Mouse (Mus musculus): Measurements from ENCODE around the gene Ptprd. TPM values are rescaled to one million over a fixed set of nuclear protein-coding genes. Genes with fewer than 3 reads are reported as not detected.

The Ptprd gene
- polyA plus RNA-seq, 1 experiment = 108 TPM

- TF ChIP-seq CTCF (IDR thresholded peaks at IDR 0.05; ENCODE audit: borderline replicate concordance, insufficient read depth, low read depth, low read length) (no peak), POLR2A (IDR thresholded peaks at IDR 0.05; ENCODE audit: borderline replicate concordance, insufficient read depth, low read length) (no peak)
- H3K27ac ChIP-seq (ENCODE audit: insufficient read depth, low read length) = no peak overlapping the region
Measured at GRCm38 (mm10) chr4:78082744-78083143, 129.0 kb downstream of the Ptprd start.

GRCm38 (mm10) chr4:78077499-78077898, 134.3 kb downstream of the Ptprd start:
- DNase-seq = no peak
- TF ChIP-seq POLR2A (IDR thresholded peaks at IDR 0.05; ENCODE audit: borderline replicate concordance, insufficient read depth, low read length) (no peak), CTCF (IDR thresholded peaks at IDR 0.05; ENCODE audit: borderline replicate concordance, insufficient read depth, low read depth, low read length) (no peak)
- H3K4me1 ChIP-seq (ENCODE audit: control insufficient read depth, insufficient read depth, low read length) = no peaks in the 10 kb centered on the region
- H3K27ac ChIP-seq (ENCODE audit: insufficient read depth, low read length) = no peak overlapping the region
- H3K4me3 ChIP-seq (replicated peaks; ENCODE audit: insufficient read depth, low read depth, low read length) = no peak overlapping the region
- H3K27me3 ChIP-seq (ENCODE audit: control insufficient read depth, insufficient read depth, low read length) = no peaks in the 10 kb centered on the region

More at GRCm38 (mm10) chr4:78082744-78083143, 129.0 kb downstream of the Ptprd start:
- DNase-seq = no peak
- Histone ChIP-seq H3K4me3 (replicated peaks; ENCODE audit: insufficient read depth, low read depth, low read length) (no peak overlapping the region), H3K4me1 (ENCODE audit: control insufficient read depth, insufficient read depth, low read length) (no peaks in the 10 kb centered on the region), H3K27me3 (ENCODE audit: control insufficient read depth, insufficient read depth, low read length) (no peaks in the 10 kb centered on the region)

- Histone ChIP-seq H3K27ac (ENCODE audit: insufficient read depth, low read length) (no peak overlapping the region), H3K27me3 (ENCODE audit: control insufficient read depth, insufficient read depth, low read length) (no peaks in the 10 kb centered on the region), H3K4me3 (replicated peaks; ENCODE audit: insufficient read depth, low read depth, low read length) (no peak overlapping the region), H3K4me1 (ENCODE audit: control insufficient read depth, insufficient read depth, low read length) (no peaks in the 10 kb centered on the region)
- no peak for TF ChIP-seq CTCF (IDR thresholded peaks at IDR 0.05; ENCODE audit: borderline replicate concordance, insufficient read depth, low read depth, low read length)
- no peak for TF ChIP-seq POLR2A (IDR thresholded peaks at IDR 0.05; ENCODE audit: borderline replicate concordance, insufficient read depth, low read length)
- WGBS = 93% methylated on average over 1 of the region's 1 CpGs
- DNase-seq = no peak
Measured at GRCm38 (mm10) chr4:78077087-78077486, 134.7 kb downstream of the Ptprd start.

GRCm38 (mm10) chr4:78038401-78038800, 173.4 kb downstream of the Ptprd start:
- WGBS = 55% methylated on average over 5 of the region's 5 CpGs

GRCm38 (mm10) chr4:78002065-78002464, 209.7 kb downstream of the Ptprd start:
- DNase-seq = no peak
- 32% methylated on average over 1 of the region's 1 CpGs for WGBS
- Histone ChIP-seq H3K27me3 (ENCODE audit: control insufficient read depth, insufficient read depth, low read length) (no peaks in the 10 kb centered on the region), H3K4me1 (ENCODE audit: control insufficient read depth, insufficient read depth, low read length) (no peaks in the 10 kb centered on the region), H3K4me3 (replicated peaks; ENCODE audit: insufficient read depth, low read depth, low read length) (no peak overlapping the region), H3K27ac (ENCODE audit: insufficient read depth, low read length) (no peak overlapping the region)
- TF ChIP-seq CTCF (IDR thresholded peaks at IDR 0.05; ENCODE audit: borderline replicate concordance, insufficient read depth, low read depth, low read length) (no peak), POLR2A (IDR thresholded peaks at IDR 0.05; ENCODE audit: borderline replicate concordance, insufficient read depth, low read length) (no peak)

More at GRCm38 (mm10) chr4:78038401-78038800, 173.4 kb downstream of the Ptprd start:
- DNase-seq = no peak
- Histone ChIP-seq H3K4me3 (replicated peaks; ENCODE audit: insufficient read depth, low read depth, low read length) (no peak overlapping the region), H3K27ac (ENCODE audit: insufficient read depth, low read length) (no peak overlapping the region), H3K4me1 (ENCODE audit: control insufficient read depth, insufficient read depth, low read length) (no peaks in the 10 kb centered on the region), H3K27me3 (ENCODE audit: control insufficient read depth, insufficient read depth, low read length) (no peaks in the 10 kb centered on the region)
- TF ChIP-seq CTCF (IDR thresholded peaks at IDR 0.05; ENCODE audit: borderline replicate concordance, insufficient read depth, low read depth, low read length) = no peak
- no peak for TF ChIP-seq POLR2A (IDR thresholded peaks at IDR 0.05; ENCODE audit: borderline replicate concordance, insufficient read depth, low read length)

GRCm38 (mm10) chr4:77992709-77993108, 219.1 kb downstream of the Ptprd start:
- Histone ChIP-seq H3K4me3 (replicated peaks; ENCODE audit: insufficient read depth, low read depth, low read length) (no peak overlapping the region), H3K27ac (ENCODE audit: insufficient read depth, low read length) (no peak overlapping the region), H3K4me1 (ENCODE audit: control insufficient read depth, insufficient read depth, low read length) (no peaks in the 10 kb centered on the region), H3K27me3 (ENCODE audit: control insufficient read depth, insufficient read depth, low read length) (no peaks in the 10 kb centered on the region)
- 54% methylated on average over 4 of the region's 4 CpGs for WGBS
- DNase-seq = no peak
- TF ChIP-seq POLR2A (IDR thresholded peaks at IDR 0.05; ENCODE audit: borderline replicate concordance, insufficient read depth, low read length) = no peak
- TF ChIP-seq CTCF (IDR thresholded peaks at IDR 0.05; ENCODE audit: borderline replicate concordance, insufficient read depth, low read depth, low read length) = no peak

- TF ChIP-seq POLR2A (IDR thresholded peaks at IDR 0.05; ENCODE audit: borderline replicate concordance, insufficient read depth, low read length) (no peak), CTCF (IDR thresholded peaks at IDR 0.05; ENCODE audit: borderline replicate concordance, insufficient read depth, low read depth, low read length) (no peak)
- Histone ChIP-seq H3K27ac (ENCODE audit: insufficient read depth, low read length) (no peak overlapping the region), H3K4me1 (ENCODE audit: control insufficient read depth, insufficient read depth, low read length) (no peaks in the 10 kb centered on the region), H3K4me3 (replicated peaks; ENCODE audit: insufficient read depth, low read depth, low read length) (no peak overlapping the region), H3K27me3 (ENCODE audit: control insufficient read depth, insufficient read depth, low read length) (no peaks in the 10 kb centered on the region)
- DNase-seq = no peak
- 93% methylated on average over 4 of the region's 4 CpGs for WGBS
Measured at GRCm38 (mm10) chr4:77982094-77982493, 229.7 kb downstream of the Ptprd start.

GRCm38 (mm10) chr4:77961711-77962110, 250.1 kb downstream of the Ptprd start:
- DNase-seq = no peak
- TF ChIP-seq CTCF (IDR thresholded peaks at IDR 0.05; ENCODE audit: borderline replicate concordance, insufficient read depth, low read depth, low read length) = no peak
- no peak for TF ChIP-seq POLR2A (IDR thresholded peaks at IDR 0.05; ENCODE audit: borderline replicate concordance, insufficient read depth, low read length)
- no peak overlapping the region for H3K27ac ChIP-seq (ENCODE audit: insufficient read depth, low read length)
- no peak overlapping the region for H3K4me3 ChIP-seq (replicated peaks; ENCODE audit: insufficient read depth, low read depth, low read length)
- no peaks in the 10 kb centered on the region for H3K4me1 ChIP-seq (ENCODE audit: control insufficient read depth, insufficient read depth, low read length)
- no peaks in the 10 kb centered on the region for H3K27me3 ChIP-seq (ENCODE audit: control insufficient read depth, insufficient read depth, low read length)
- 19% methylated on average over 2 of the region's 2 CpGs for WGBS
